Mouse (Mus musculus): ENCODE data around the gene Tmem54.

DNA sequence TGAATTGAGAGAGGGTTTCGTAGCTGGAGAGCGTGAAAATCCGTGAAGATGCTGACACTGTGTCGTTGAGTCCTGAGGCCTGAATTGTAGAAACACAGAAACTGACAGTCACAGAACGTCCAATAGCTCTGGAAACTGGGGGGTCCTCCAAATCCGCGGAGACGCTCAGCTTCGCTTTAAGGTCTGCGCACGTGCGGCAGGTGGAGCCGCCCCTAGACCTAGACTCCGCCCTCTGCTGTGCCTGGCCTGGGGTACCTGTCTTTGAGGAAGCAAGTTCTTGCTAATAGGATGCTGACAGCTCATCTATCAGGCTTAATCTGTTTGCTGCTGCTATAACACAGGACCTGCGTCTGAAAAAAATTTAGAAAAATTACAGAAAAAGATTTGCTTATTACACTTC is 10.1 kb upstream of the Tmem54 start:
- no peak for TF ChIP-seq POLR2A (IDR thresholded peaks at IDR 0.05; ENCODE audit: extremely low read depth, insufficient read depth, low read length)
- TF ChIP-seq CTCF (IDR thresholded peaks at IDR 0.05; ENCODE audit: extremely low read depth, insufficient read depth, low read length): no peak

Measured in cortical plate, adult 2 months (tissue).